Mouse (Mus musculus) thymus, adult 2 months (tissue): ENCODE measurements around the gene Gm49425. TPM values are rescaled to one million over a fixed set of nuclear protein-coding genes. Genes with fewer than 3 reads are reported as not detected.
"Not testable (repeated sequence)": the region's sequence is repeated elsewhere in the genome, so short reads cannot be mapped to it uniquely, and the experiment has no call there.

Experiments
- DNase-seq: peaks from one replicate; pipeline ENCODE4 v3.0.0; 2021
- H3K27ac ChIP-seq: fragments of 200-500 bp; 2 replicates; pipeline ENCODE4 v1.5.1; 2012; ENCODE audit warnings: low read length, control low read depth; ENCODE audit not compliant: control insufficient read depth, insufficient read depth
- H3K27me3 ChIP-seq: fragments of 200-500 bp; 2 replicates; pipeline ENCODE4 v1.6.1; 2012; ENCODE audit warnings: mild to moderate bottlenecking, low read length, moderate library complexity, mixed read lengths; ENCODE audit not compliant: control insufficient read depth, insufficient read depth
- H3K36me3 ChIP-seq: fragments of 200-500 bp; 2 replicates; pipeline ENCODE4 v1.6.1; 2012; ENCODE audit warnings: mild to moderate bottlenecking, low read length, moderate library complexity; ENCODE audit not compliant: control insufficient read depth, insufficient read depth
- H3K4me1 ChIP-seq: fragments of 200-500 bp; replicated peaks from 2 replicates; pipeline ENCODE4 v1.6.1; 2012; ENCODE audit warnings: low read length; ENCODE audit not compliant: control insufficient read depth, insufficient read depth
- H3K4me3 ChIP-seq: fragments of 200-500 bp; 2 replicates; pipeline ENCODE4 v1.5.1; 2012; ENCODE audit warnings: mild to moderate bottlenecking, low read length, control low read depth, moderate library complexity; ENCODE audit not compliant: control insufficient read depth, insufficient read depth
- CTCF ChIP-seq: fragments of 200-500 bp; IDR thresholded peaks from 2 replicates; pipeline ENCODE4 v1.5.1; 2012; ENCODE audit warnings: mild to moderate bottlenecking, control low read depth, low read length, moderate library complexity, borderline replicate concordance; ENCODE audit not compliant: control insufficient read depth, poor library complexity, insufficient read depth; ENCODE audit errors: extremely low read depth
- POLR2A ChIP-seq: fragments of 200-500 bp; IDR thresholded peaks from 2 replicates; pipeline ENCODE4 v1.6.1; 2012; ENCODE audit warnings: mild to moderate bottlenecking, low read length, control low read depth, moderate library complexity; ENCODE audit not compliant: control insufficient read depth, poor library complexity, insufficient read depth; ENCODE audit errors: extremely low read depth
- WGBS: fragments of 180-500 bp; shearing (Covaris S2); methylation state at CpG from one replicate; pipeline ENCODE4 v1.1.7; 2018; 5-methylcytosine and 5-hydroxymethylcytosine counted together
- polyA plus RNA-seq: library from polyadenylated mRNA; depleted of rRNA; stranded (reverse); fragments of >200 nt; gene quantifications from 2 replicates; pipeline ENCODE4 v1.2.3, GENCODE M21; 2012; rRNA removed

Gm49425 gene
- 0.17 and 0.24 TPM in 2 replicates for polyA plus RNA-seq

DNA sequence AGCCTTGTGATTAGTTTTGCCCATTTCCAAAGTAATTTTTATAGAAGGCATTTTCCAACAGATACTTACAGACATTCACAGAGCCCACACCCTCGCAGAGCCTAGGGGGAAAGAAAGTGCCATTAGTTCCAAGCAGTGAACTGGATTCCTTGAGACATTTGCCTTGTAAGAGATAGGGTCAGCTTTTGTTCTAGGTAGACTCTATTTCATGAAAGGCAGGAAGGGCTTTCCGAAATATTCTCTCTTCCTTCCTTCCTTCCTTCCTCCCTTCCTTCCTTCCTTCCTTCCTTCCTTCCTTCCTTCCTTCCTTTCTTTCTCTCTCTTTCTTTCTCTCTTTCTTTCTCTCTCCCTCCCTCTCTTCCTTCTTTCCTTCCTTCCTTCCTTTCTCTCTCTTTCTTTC is at the start of gene Gm49425:
Gene Gm49425, minus strand, starts transcription at position 101 of the 400 bp plus-strand sequence.
- H3K27me3 ChIP-seq, DNase-seq, H3K4me3 ChIP-seq, H3K36me3 ChIP-seq, H3K4me1 ChIP-seq, H3K27ac ChIP-seq: not testable (repeated sequence)
- WGBS: 76% methylated on average over 2 of the region's 2 CpGs

DNA sequence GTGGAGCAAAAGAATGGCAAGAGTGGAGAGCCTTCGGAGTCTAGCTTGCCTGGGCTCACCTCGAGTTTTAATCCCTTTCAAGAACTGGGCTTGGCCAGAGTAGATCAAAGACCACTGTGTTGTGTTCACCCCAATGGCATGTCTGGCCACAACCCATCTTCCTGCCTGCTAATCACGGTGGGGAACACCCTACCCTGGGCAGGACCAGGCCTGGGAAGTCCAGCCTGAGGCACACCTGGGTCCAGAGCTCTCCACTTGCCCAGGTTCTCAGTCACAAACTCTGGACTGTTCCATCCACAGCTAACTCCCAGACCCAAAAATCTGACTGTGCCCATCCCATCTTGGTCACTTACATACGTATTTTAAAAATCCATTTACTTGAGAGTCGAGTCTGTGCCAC is 45.8 kb upstream of the Gm49425 start, which contains the start of gene Krt90:
Gene Krt90, minus strand, starts transcription at position 101 of the 400 bp plus-strand sequence.
- no peak for DNase-seq
- 69% methylated on average over 5 of the region's 5 CpGs for WGBS
- Histone ChIP-seq H3K36me3 (no peaks in the 10 kb centered on the region), H3K27me3 (no peaks in the 10 kb centered on the region), H3K4me3 (no peak within 1 kb of the TSS), H3K27ac (no peak within 1 kb of the TSS), H3K4me1 (no peaks in the 10 kb centered on the region)
- no peak for TF ChIP-seq CTCF
- TF ChIP-seq POLR2A: no peak

- TF ChIP-seq POLR2A: no peak
- no peak for TF ChIP-seq CTCF
Measured at GRCm38 (mm10) chr15:101558034-101558646, 41.1 kb upstream of the Gm49425 start.

DNA sequence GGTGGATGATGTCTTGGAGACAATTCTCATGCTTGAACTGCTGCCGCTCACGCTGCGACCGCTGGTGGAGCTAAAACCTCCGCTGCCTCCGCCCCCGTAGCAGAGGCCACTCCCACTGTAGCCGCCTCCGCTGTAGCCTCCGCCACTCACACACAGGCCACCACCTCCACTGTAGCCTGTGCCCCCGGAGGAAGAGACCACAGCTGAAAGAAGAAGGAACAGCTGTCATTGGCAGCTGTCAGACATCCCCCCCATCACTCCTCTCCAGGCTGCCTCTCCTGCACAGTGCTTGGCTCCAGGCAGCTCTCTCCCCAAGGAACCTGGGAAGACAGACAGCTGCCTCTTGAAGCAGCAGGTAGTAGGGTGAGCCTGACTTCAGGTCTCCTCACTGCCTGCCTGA is 36.1 kb upstream of the Gm49425 start:
- no peaks in the 10 kb centered on the region for H3K27me3 ChIP-seq
- peak; percentile 60 for DNase-seq

More at GRCm38 (mm10) chr15:101558034-101558646, 41.1 kb upstream of the Gm49425 start:
- H3K27ac ChIP-seq: no peak overlapping the region
- H3K27me3 ChIP-seq: no peaks in the 10 kb centered on the region
- no peak for DNase-seq
- no peak overlapping the region for H3K4me3 ChIP-seq
- 19% methylated on average over 7 of the region's 7 CpGs for WGBS
- no peaks in the 10 kb centered on the region for H3K36me3 ChIP-seq
- no peaks in the 10 kb centered on the region for H3K4me1 ChIP-seq

DNA sequence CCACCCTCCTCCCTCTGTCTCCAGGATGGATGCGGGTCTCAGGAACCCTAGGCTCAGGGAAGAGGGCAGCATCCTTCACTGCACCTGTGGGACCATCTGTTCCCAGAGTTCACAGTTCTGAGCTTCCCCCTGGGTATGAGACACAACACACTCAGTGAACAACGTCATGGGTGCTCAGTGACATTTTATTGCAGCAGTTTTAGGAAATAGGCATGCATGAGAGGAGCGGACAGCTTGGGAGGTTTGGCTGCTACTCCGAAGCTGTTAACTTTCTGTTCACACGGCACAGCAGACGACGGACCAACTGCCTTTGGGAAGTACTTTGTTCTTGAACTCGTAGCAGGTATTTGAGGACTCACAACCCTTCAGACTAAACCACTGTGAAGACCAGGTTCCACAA is 35.1 kb upstream of the Gm49425 start:
- Histone ChIP-seq H3K36me3 (no peaks in the 10 kb centered on the region), H3K4me3 (no peak overlapping the region), H3K27ac (no peak overlapping the region), H3K27me3 (no peaks in the 10 kb centered on the region), H3K4me1 (no peaks in the 10 kb centered on the region)
- 90% methylated on average over 8 of the region's 8 CpGs for whole genome bisulfite sequencing
- DNase-seq: no peak
- TF ChIP-seq CTCF: no peak
- no peak for TF ChIP-seq POLR2A

More for the DNA sequence above, 36.1 kb upstream of the Gm49425 start:
- under 1% methylated on average over 11 of the region's 11 CpGs for WGBS
- no peak overlapping the region for H3K4me3 ChIP-seq
- H3K36me3 ChIP-seq: no peaks in the 10 kb centered on the region
- no peak for TF ChIP-seq POLR2A
- TF ChIP-seq CTCF: no peak
- no peaks in the 10 kb centered on the region for H3K4me1 ChIP-seq
- H3K27ac ChIP-seq: no peak overlapping the region

GRCm38 (mm10) chr15:101550567-101550966 is 33.5 kb upstream of the Gm49425 start, which contains the start of gene Krt82:
Gene Krt82 (minus strand): TSS chr15:101550667.
- DNase-seq: no peak
- Histone ChIP-seq H3K27ac (no peak within 1 kb of the TSS), H3K27me3 (no peaks in the 10 kb centered on the region), H3K4me1 (no peaks in the 10 kb centered on the region), H3K36me3 (no peaks in the 10 kb centered on the region), H3K4me3 (no peak within 1 kb of the TSS)
- 76% methylated on average over 7 of the region's 7 CpGs for WGBS
- no peak for TF ChIP-seq CTCF
- TF ChIP-seq POLR2A: no peak

- 78% methylated on average over 3 of the region's 3 CpGs for WGBS
- Histone ChIP-seq H3K36me3 (no peaks in the 10 kb centered on the region), H3K4me1 (no peaks in the 10 kb centered on the region), H3K27ac (no peak overlapping the region), H3K4me3 (no peak overlapping the region), H3K27me3 (no peaks in the 10 kb centered on the region)
- TF ChIP-seq POLR2A (no peak), CTCF (no peak)
- no peak for DNase-seq
Measured at GRCm38 (mm10) chr15:101544478-101544877, 27.4 kb upstream of the Gm49425 start.
